21 mouse cellular contexts compared by ENCODE assay signal in the genomic region with DNA sequence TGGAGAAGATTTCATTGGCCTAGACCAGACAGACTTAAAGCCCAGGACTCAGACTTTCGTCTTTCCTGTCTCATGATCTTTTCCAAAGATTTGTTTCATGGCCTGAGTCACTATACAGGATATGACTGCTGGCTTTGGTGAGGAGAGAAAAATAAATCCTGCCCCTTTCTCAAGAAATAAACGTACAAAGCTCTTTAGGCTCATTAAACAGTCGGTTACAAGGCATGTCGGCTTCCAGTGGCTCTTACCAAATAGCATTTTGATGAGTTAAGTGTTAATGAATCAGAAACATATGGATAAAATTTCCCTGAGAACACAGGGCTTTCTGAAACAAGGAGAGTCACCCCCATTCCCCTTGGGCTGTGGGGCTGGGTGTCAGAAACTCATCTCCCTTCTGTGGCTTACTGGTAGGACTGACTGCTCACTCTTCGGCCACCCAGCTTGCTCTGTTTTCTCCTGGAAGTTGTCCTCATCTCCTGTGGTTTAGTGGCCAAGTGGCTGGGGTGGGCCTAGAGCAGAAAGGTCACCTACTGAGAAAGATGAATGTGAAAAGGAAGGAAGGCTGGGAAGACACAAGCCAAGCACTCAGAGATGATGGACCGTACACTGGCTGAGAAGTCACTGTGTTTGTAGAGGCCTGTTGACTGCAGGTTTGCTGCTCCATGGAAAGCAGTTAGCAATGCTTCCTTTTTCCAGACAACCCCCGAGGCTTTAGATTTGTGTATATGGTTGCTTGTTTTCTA. TPM values are rescaled to one million over a fixed set of nuclear protein-coding genes. Genes with fewer than 3 reads are reported as not detected.
DNase-seq lines count a peak whose midpoint lies in the region; ATAC-seq and TF ChIP-seq lines count a peak whose summit lies in the region.
"Had no signal": no experiment of that assay in that cellular context is flagged by ENCODE, and none has a peak within 500 bp of the region (broad histone marks: within the 10 kb centered on the region; RNA-seq: fewer than 3 reads in every experiment).

No protein-coding gene starts in this region.

- WGBS in lung, embryonic 15.5 days = 31% methylated on average over 7 of the region's 7 CpGs
- WGBS in embryonic facial prominence, embryonic 10.5 days = 71% methylated on average over 7 of the region's 7 CpGs
- 57% methylated on average over 7 of the region's 7 CpGs for WGBS in limb, embryonic 10.5 days
- WGBS in thymus, adult 2 months = 79% methylated on average over 7 of the region's 7 CpGs

- H3K9me3 ChIP-seq in lung, embryonic 15.5 days = no peaks in the 10 kb centered on the region
- no peaks in the 10 kb centered on the region for H3K9me3 ChIP-seq in embryonic facial prominence, embryonic 10.5 days
- no peaks in the 10 kb centered on the region for H3K9me3 ChIP-seq in limb, embryonic 10.5 days (replicated peaks)
- H3K9me3 ChIP-seq: embryonic facial prominence, embryonic 12.5 days; hindbrain, embryonic 13.5 days had no signal

- H3K4me2 ChIP-seq in lung, embryonic 15.5 days = no peak overlapping the region
- H3K4me2 ChIP-seq: embryonic facial prominence, embryonic 12.5 days; hindbrain, embryonic 13.5 days had no signal

- no peak overlapping the region for H3K9ac ChIP-seq in lung, embryonic 15.5 days
- H3K9ac ChIP-seq: embryonic facial prominence, embryonic 12.5 days; forebrain, postnatal 0 days; hindbrain, embryonic 13.5 days; liver, postnatal 0 days had no signal

- no peak for TF ChIP-seq POLR2A in thymus, adult 2 months (IDR thresholded peaks at IDR 0.05; ENCODE audit: control insufficient read depth, extremely low read depth, insufficient read depth, low read length, poor library complexity)

- H3K4me1 ChIP-seq in lung, embryonic 15.5 days = peaks cover 3% of the 10 kb centered on the region
- peaks cover 25% of the 10 kb centered on the region for H3K4me1 ChIP-seq in embryonic facial prominence, embryonic 10.5 days
- H3K4me1 ChIP-seq in limb, embryonic 10.5 days = peaks cover 23% of the 10 kb centered on the region
- no peaks in the 10 kb centered on the region for H3K4me1 ChIP-seq in thymus, adult 2 months (replicated peaks; ENCODE audit: control insufficient read depth, insufficient read depth, low read length)

- H3K36me3 ChIP-seq in lung, embryonic 15.5 days = no peaks in the 10 kb centered on the region
- H3K36me3 ChIP-seq in embryonic facial prominence, embryonic 10.5 days (replicated peaks) = no peaks in the 10 kb centered on the region
- no peaks in the 10 kb centered on the region for H3K36me3 ChIP-seq in limb, embryonic 10.5 days
- no peaks in the 10 kb centered on the region for H3K36me3 ChIP-seq in thymus, adult 2 months (ENCODE audit: control insufficient read depth, insufficient read depth, low read length)
- H3K36me3 ChIP-seq: embryonic facial prominence, embryonic 12.5 days; hindbrain, embryonic 13.5 days had no signal

- peak overlapping the region; percentile 44; the same call in 1 of the 2 replicates for H3K27ac ChIP-seq in lung, embryonic 15.5 days
- peak overlapping the region; percentile 12; the same call in 1 of the 2 replicates for H3K27ac ChIP-seq in embryonic facial prominence, embryonic 10.5 days (replicated peaks)
- peak overlapping the region; percentile 56 for H3K27ac ChIP-seq in limb, embryonic 10.5 days
- H3K27ac ChIP-seq in thymus, adult 2 months (ENCODE audit: control insufficient read depth, insufficient read depth, low read length) = no peak overlapping the region
- H3K27ac ChIP-seq: embryonic facial prominence, embryonic 12.5 days; hindbrain, embryonic 13.5 days had no signal

- ATAC-seq in lung, embryonic 15.5 days (ENCODE audit: borderline replicate concordance, extremely low read depth, low FRiP score, low TSS enrichment) = peak; percentile 72; the same call in 1 of the 2 replicates
- ATAC-seq: forebrain, postnatal 0 days; inflammation-experienced regulatory T-cells, adult 6 months; liver, postnatal 0 days; midbrain, embryonic 16.5 days had no signal

- DNase-seq in lung, postnatal 25 days (ENCODE audit: low spot score) = no peak
- DNase-seq in embryonic facial prominence, embryonic 10.5 days (ENCODE audit: low spot score) = no peak
- peak; percentile 52 for DNase-seq in fibroblast of lung, adult 2 months (ENCODE audit: low read depth)
- no peak for DNase-seq in limb, embryonic 10.5 days (ENCODE audit: low spot score)
- DNase-seq in spleen, postnatal 10 days (ENCODE audit: low spot score in 2 of 2) = no peak
- DNase-seq in thymus, adult 2 months = no peak
- DNase-seq: adrenal gland, adult 8-10 months; cerebellum, adult 9-11 months; forebrain, postnatal 0 days; liver, postnatal 0 days; thymus, postnatal 4 days had no signal

- H3K27me3 ChIP-seq in lung, embryonic 15.5 days = no peaks in the 10 kb centered on the region; the same call in 1 of the 2 replicates
- H3K27me3 ChIP-seq in embryonic facial prominence, embryonic 10.5 days (replicated peaks; ENCODE audit: low read depth, poor library complexity, severe bottlenecking) = no peaks in the 10 kb centered on the region
- no peaks in the 10 kb centered on the region for H3K27me3 ChIP-seq in limb, embryonic 10.5 days (ENCODE audit: low read depth, poor library complexity, severe bottlenecking)
- H3K27me3 ChIP-seq in thymus, adult 2 months (ENCODE audit: control insufficient read depth, insufficient read depth, low read length) = no peaks in the 10 kb centered on the region
- H3K27me3 ChIP-seq: embryonic facial prominence, embryonic 12.5 days; hindbrain, embryonic 13.5 days had no signal

- H3K4me3 ChIP-seq in lung, embryonic 15.5 days = no peak overlapping the region
- no peak overlapping the region for H3K4me3 ChIP-seq in embryonic facial prominence, embryonic 10.5 days
- no peak overlapping the region for H3K4me3 ChIP-seq in limb, embryonic 10.5 days
- H3K4me3 ChIP-seq in thymus, adult 2 months (ENCODE audit: control insufficient read depth, insufficient read depth, low read length) = no peak overlapping the region
- H3K4me3 ChIP-seq: embryonic facial prominence, embryonic 12.5 days; hindbrain, embryonic 13.5 days had no signal

- TF ChIP-seq CTCF in thymus, adult 2 months (IDR thresholded peaks at IDR 0.05; ENCODE audit: borderline replicate concordance, control insufficient read depth, extremely low read depth, insufficient read depth, low read length, poor library complexity) = no peak

RNA-seq across cellular contexts. Expression of gene Tnp1, which starts 46.0 kb away (rescaled TPM):
- polyA plus RNA-seq in lung, embryonic 15.5 days (2015; fragmentation: Nextera tagmentation; extraction: Ambion mirVana) = not detected in 2 replicates
- not detected in 2 replicates for polyA plus RNA-seq in embryonic facial prominence, embryonic 10.5 days (2016; fragmentation: Nextera tagmentation; extraction: Ambion mirVana)
- not detected in 2 replicates for polyA plus RNA-seq in limb, embryonic 10.5 days (2016; fragmentation: Nextera tagmentation; extraction: Ambion mirVana)
- 1.4 TPM in 1 of 2 replicates, not detected in the other for polyA plus RNA-seq in thymus, adult 2 months (2012; rRNA removed)
- polyA plus RNA-seq: brain, embryonic 14.5 days; cortical plate, adult 2 months; embryonic facial prominence, embryonic 12.5 days; forebrain, postnatal 0 days; heart, postnatal 0 days; hindbrain, embryonic 13.5 days; inflammation-experienced regulatory T-cells, adult 6 months; large intestine, adult 2 months; liver, adult 2 months; liver, postnatal 0 days; midbrain, embryonic 16.5 days had no signal
